Mouse (Mus musculus) olfactory bulb, adult 2 months (tissue): ENCODE measurements around the gene Il22ra1.

ENCODE experiments used
- CTCF ChIP-seq: fragments of 200-500 bp; IDR thresholded peaks from 2 replicates; pipeline ENCODE4 v1.5.1; 2012; ENCODE audit warnings: low read depth, mild to moderate bottlenecking, low read length, moderate library complexity; ENCODE audit not compliant: insufficient read depth
- POLR2A ChIP-seq: fragments of 200-500 bp; IDR thresholded peaks from 2 replicates; pipeline ENCODE4 v1.6.1; 2012; ENCODE audit warnings: mild to moderate bottlenecking, low read depth, low read length, moderate library complexity; ENCODE audit not compliant: insufficient read depth

DNA sequence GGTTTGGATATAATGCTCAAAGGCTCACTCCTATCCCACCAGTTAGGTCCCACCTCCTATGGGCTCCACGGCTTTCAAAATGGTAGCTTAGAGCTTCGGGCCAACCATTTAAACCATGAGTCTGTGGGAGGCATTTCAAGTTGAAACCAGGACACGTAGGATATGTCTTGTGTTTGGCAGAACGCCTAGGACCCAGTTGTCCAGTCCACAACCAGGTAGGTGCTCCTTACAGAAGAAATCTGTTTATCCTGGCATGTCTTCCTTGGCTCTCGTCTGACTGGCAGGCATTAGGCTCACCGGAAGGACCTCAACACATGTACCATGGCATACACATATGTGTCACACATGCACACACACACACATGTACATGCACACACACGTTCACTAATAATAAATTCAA, 38.2 kb upstream of the Il22ra1 start:
- no peak for TF ChIP-seq CTCF
- no peak for TF ChIP-seq POLR2A
